Mouse (Mus musculus) thymus, postnatal 25 days (tissue): Measurements from ENCODE around the gene Arl13a.
A peak's percentile ranks its signal among the peaks of the same experiment; 100 is the strongest.
"Not testable (repeated sequence)": the region's sequence is repeated elsewhere in the genome, so short reads cannot be mapped to it uniquely, and the experiment has no call there.

Experiments used
- DNase-seq: peaks from one replicate; pipeline ENCODE4 v3.0.0; 2022

Arl13a gene

GRCm38 (mm10) chrX:134187201-134187600 lies at the start of gene Arl13a:
Arl13a (plus strand) TSS chrX:134187501.
- DNase-seq: not testable (repeated sequence)

GRCm38 (mm10) chrX:134140024-134140423 lies 47.3 kb upstream of the Arl13a start:
- no peak for DNase-seq

- no peak for DNase-seq
Observed at GRCm38 (mm10) chrX:134141551-134141950, 45.8 kb upstream of the Arl13a start.

- no peak for DNase-seq
Observed at GRCm38 (mm10) chrX:134141986-134142385, 45.3 kb upstream of the Arl13a start.

GRCm38 (mm10) chrX:134158151-134158550 lies 29.1 kb upstream of the Arl13a start:
- DNase-seq: peak; percentile 54

GRCm38 (mm10) chrX:134160442-134160841 lies 26.9 kb upstream of the Arl13a start:
- no peak for DNase-seq

- DNase-seq: peak; percentile 1
Observed at GRCm38 (mm10) chrX:134162043-134162720, 25.1 kb upstream of the Arl13a start, which contains the start of gene Xkrx. Xkrx (minus strand) TSS chrX:134162076.

- peak; percentile 65 for DNase-seq
Observed at GRCm38 (mm10) chrX:134162826-134163225, 24.5 kb upstream of the Arl13a start.

- no peak for DNase-seq
Observed at GRCm38 (mm10) chrX:134163484-134163883, 23.8 kb upstream of the Arl13a start.

- no peak for DNase-seq
Observed at GRCm38 (mm10) chrX:134170584-134170983, 16.7 kb upstream of the Arl13a start.

- DNase-seq: no peak
Observed at GRCm38 (mm10) chrX:134174699-134175098, 12.6 kb upstream of the Arl13a start.

GRCm38 (mm10) chrX:134208491-134208890 lies 21.2 kb downstream of the Arl13a start:
- no peak for DNase-seq

- DNase-seq: no peak
Observed at GRCm38 (mm10) chrX:134211151-134211642, 23.9 kb downstream of the Arl13a start.

- DNase-seq: no peak
Observed at GRCm38 (mm10) chrX:134218161-134218560, 30.9 kb downstream of the Arl13a start.

- DNase-seq: no peak
Observed at GRCm38 (mm10) chrX:134220618-134221017, 33.3 kb downstream of the Arl13a start.

GRCm38 (mm10) chrX:134221856-134222255 lies 34.6 kb downstream of the Arl13a start, which contains the start of gene Nox1:
Nox1 (minus strand) TSS chrX:134221956.
- DNase-seq: no peak

GRCm38 (mm10) chrX:134233048-134233447 lies 45.7 kb downstream of the Arl13a start:
- DNase-seq: no peak

GRCm38 (mm10) chrX:134238266-134238665 lies 51.0 kb downstream of the Arl13a start:
- no peak for DNase-seq

- no peak for DNase-seq
Observed at GRCm38 (mm10) chrX:134245946-134246345, 58.6 kb downstream of the Arl13a start.

- DNase-seq: no peak
Observed at GRCm38 (mm10) chrX:134248202-134248601, 60.9 kb downstream of the Arl13a start.
